Mouse (Mus musculus) liver, embryonic 16.5 days (tissue): Measurements from ENCODE around the gene Nlgn2. TPM values are rescaled to one million over a fixed set of nuclear protein-coding genes. Genes with fewer than 3 reads are reported as not detected.

Experiments used
- ATAC-seq: fragments of 200-750 bp; cut with Nextera tagmentation; 2 replicates; pipeline ENCODE4 v1.8.0; 2017; ENCODE audit warnings: low read depth, mild to moderate bottlenecking, moderate number of reproducible peaks, moderate library complexity
- H3K27ac ChIP-seq: fragments of 300-500 bp; sonication (generic); 2 replicates; pipeline ENCODE4 v1.5.1; 2014; ENCODE audit warnings: mild to moderate bottlenecking, low read length
- H3K27me3 ChIP-seq: fragments of 300-500 bp; sonication (generic); 2 replicates; pipeline ENCODE4 v1.6.1; 2014; ENCODE audit warnings: low read depth, low read length, mixed read lengths; ENCODE audit not compliant: control insufficient read depth, insufficient read depth
- H3K36me3 ChIP-seq: fragments of 300-500 bp; sonication (generic); 2 replicates; pipeline ENCODE4 v1.6.1; 2014; ENCODE audit warnings: mild to moderate bottlenecking; ENCODE audit not compliant: control insufficient read depth, insufficient read depth
- H3K4me1 ChIP-seq: fragments of 300-500 bp; sonication (generic); 2 replicates; pipeline ENCODE4 v1.6.1; 2014; ENCODE audit warnings: low read depth, low read length, mixed read lengths; ENCODE audit not compliant: control insufficient read depth
- H3K4me2 ChIP-seq: fragments of 300-500 bp; sonication (generic); 2 replicates; pipeline ENCODE4 v1.6.1; 2014; ENCODE audit warnings: low read depth, low read length, mixed read lengths
- H3K4me3 ChIP-seq: fragments of 300-500 bp; sonication (generic); 2 replicates; pipeline ENCODE4 v1.5.1; 2014; ENCODE audit warnings: low read depth, mild to moderate bottlenecking, low read length
- H3K9ac ChIP-seq: fragments of 300-500 bp; sonication (generic); 2 replicates; pipeline ENCODE4 v1.6.1; 2014; ENCODE audit warnings: low read depth, low read length
- H3K9me3 ChIP-seq: fragments of 300-500 bp; sonication (generic); replicated peaks from 2 replicates; pipeline ENCODE4 v1.6.1; 2016; ENCODE audit warnings: low read length; ENCODE audit not compliant: control insufficient read depth
- WGBS: fragments of 180-500 bp; shearing (Covaris S2); extraction: QIAGEN DNeasy Blood & Tissue Kit; methylation state at CpG from one replicate; pipeline ENCODE4 v1.1.7; 2014; ENCODE audit not compliant: insufficient replicate concordance; 5-methylcytosine and 5-hydroxymethylcytosine counted together
- microRNA-seq: library from miRNA; unstranded; fragments of <30 nt; microRNA quantifications from one replicate; pipeline ENCODE4, GENCODE M21; 2016
- polyA plus RNA-seq: library from polyadenylated mRNA; unstranded; fragments of >200 nt; fragmentation: Nextera tagmentation; extraction: Ambion mirVana; gene quantifications from 2 replicates; pipeline ENCODE4 v1.2.1, GENCODE M21; 2015

The Nlgn2 gene
- polyA plus RNA-seq, 1 experiment from 2014 or later = 0.66 TPM

- no peaks in the 10 kb centered on the region for H3K36me3 ChIP-seq
- no peak for ATAC-seq
- no peaks in the 10 kb centered on the region for H3K9me3 ChIP-seq
- no peak overlapping the region for H3K4me3 ChIP-seq
- no peaks in the 10 kb centered on the region; the same call in 1 of the 2 replicates for H3K4me1 ChIP-seq
- 61% methylated on average over 7 of the region's 7 CpGs for WGBS
- H3K9ac ChIP-seq = no peak overlapping the region
- no peak overlapping the region for H3K27ac ChIP-seq
- peaks cover 13% of the 10 kb centered on the region for H3K27me3 ChIP-seq
- H3K4me2 ChIP-seq = no peak overlapping the region
These were observed 58.6 kb downstream of the Nlgn2 start for GRCm38 (mm10) chr11:69778985-69779384.

GRCm38 (mm10) chr11:69778258-69778982 lies 59.2 kb downstream of the Nlgn2 start:
- Histone ChIP-seq H3K27ac (no peak overlapping the region), H3K4me3 (no peak overlapping the region), H3K27me3 (peaks cover 13% of the 10 kb centered on the region), H3K36me3 (no peaks in the 10 kb centered on the region), H3K4me2 (no peak overlapping the region), H3K4me1 (no peaks in the 10 kb centered on the region), H3K9me3 (no peaks in the 10 kb centered on the region), H3K9ac (no peak overlapping the region)
- ATAC-seq = no peak
- WGBS = 52% methylated on average over 23 of the region's 23 CpGs

- Histone ChIP-seq H3K27me3 (peaks cover 13% of the 10 kb centered on the region), H3K9me3 (no peaks in the 10 kb centered on the region), H3K27ac (no peak overlapping the region), H3K4me2 (no peak overlapping the region), H3K9ac (no peak overlapping the region), H3K4me3 (no peak overlapping the region), H3K4me1 (no peaks in the 10 kb centered on the region), H3K36me3 (no peaks in the 10 kb centered on the region)
- no peak for ATAC-seq
- WGBS = 51% methylated on average over 26 of the region's 26 CpGs
These were observed 59.9 kb downstream of the Nlgn2 start for GRCm38 (mm10) chr11:69777504-69778257.

GRCm38 (mm10) chr11:69776488-69776887 lies 61.1 kb downstream of the Nlgn2 start:
- Histone ChIP-seq H3K27me3 (peaks cover 10% of the 10 kb centered on the region), H3K9me3 (no peaks in the 10 kb centered on the region)
- 75% methylated on average over 19 of the region's 20 CpGs for WGBS

GRCm38 (mm10) chr11:69775716-69776115 lies 61.9 kb downstream of the Nlgn2 start:
- Histone ChIP-seq H3K27me3 (peaks cover 8% of the 10 kb centered on the region), H3K4me2 (no peak overlapping the region), H3K4me3 (no peak overlapping the region), H3K4me1 (no peaks in the 10 kb centered on the region), H3K27ac (no peak overlapping the region), H3K9ac (no peak overlapping the region), H3K36me3 (no peaks in the 10 kb centered on the region), H3K9me3 (no peaks in the 10 kb centered on the region)
- WGBS = 67% methylated on average over 10 of the region's 10 CpGs
- no peak for ATAC-seq

More at GRCm38 (mm10) chr11:69776488-69776887, 61.1 kb downstream of the Nlgn2 start:
- Histone ChIP-seq H3K4me2 (no peak overlapping the region), H3K36me3 (no peaks in the 10 kb centered on the region), H3K4me1 (no peaks in the 10 kb centered on the region), H3K27ac (no peak overlapping the region), H3K4me3 (no peak overlapping the region), H3K9ac (no peak overlapping the region)
- no peak for ATAC-seq

- ATAC-seq = no peak
- no peaks in the 10 kb centered on the region for H3K9me3 ChIP-seq
- no peak overlapping the region for H3K27ac ChIP-seq
- no peaks in the 10 kb centered on the region for H3K4me1 ChIP-seq
- H3K4me3 ChIP-seq = no peak overlapping the region
- WGBS = 34% methylated on average over 5 of the region's 5 CpGs
- peaks cover 7% of the 10 kb centered on the region for H3K27me3 ChIP-seq
- H3K36me3 ChIP-seq = no peaks in the 10 kb centered on the region
- H3K4me2 ChIP-seq = no peak overlapping the region
- H3K9ac ChIP-seq = no peak overlapping the region
These were observed 62.6 kb downstream of the Nlgn2 start for GRCm38 (mm10) chr11:69774961-69775360.

Small RNAs within 50 kb of the gene (microRNA-seq; reads per million reads assigned to microRNA genes)
- gene Mir6924 = not detected

Other genes starting within 250 kb of the Nlgn2 start
- 11.2 and 12.6 TPM in 2 replicates for gene Atp1b2, start 231.8 kb downstream of the Nlgn2 start, polyA plus RNA-seq
- 26.2 and 27.9 TPM in 2 replicates for gene Shbg, start 219.9 kb downstream of the Nlgn2 start, polyA plus RNA-seq
- 10.4 and 11.5 TPM in 2 replicates for gene Sat2, start 215.8 kb downstream of the Nlgn2 start, polyA plus RNA-seq
- 7.0 and 8.1 TPM in 2 replicates for gene Fxr2, start 204.8 kb downstream of the Nlgn2 start, polyA plus RNA-seq
- 0.11 TPM in 1 of 2 replicates, not detected in the other for gene Sox15, start 182.5 kb downstream of the Nlgn2 start, polyA plus RNA-seq
- gene Mpdu1, start 175.1 kb downstream of the Nlgn2 start, polyA plus RNA-seq = 34.5 and 35.0 TPM in 2 replicates
- gene Cd68, start 171.6 kb downstream of the Nlgn2 start, polyA plus RNA-seq = 32.0 and 35.4 TPM in 2 replicates
- 223 and 225 TPM in 2 replicates for gene Eif4a1, start 165.4 kb downstream of the Nlgn2 start, polyA plus RNA-seq
- gene Senp3, start 155.7 kb downstream of the Nlgn2 start, polyA plus RNA-seq = 22.7 and 24.9 TPM in 2 replicates
- gene Tnfsf13, start 152.0 kb downstream of the Nlgn2 start, polyA plus RNA-seq = 0.17 and 0.40 TPM in 2 replicates
- gene Tnfsf12, start 141.9 kb downstream of the Nlgn2 start, polyA plus RNA-seq = 2.5 and 2.8 TPM in 2 replicates
- 0.95 and 1.1 TPM in 2 replicates for gene Tnfsfm13, start 141.7 kb downstream of the Nlgn2 start, polyA plus RNA-seq
- gene Polr2a, start 79.1 kb downstream of the Nlgn2 start, polyA plus RNA-seq = 11.1 and 11.9 TPM in 2 replicates
- gene Slc35g3, start 75.8 kb downstream of the Nlgn2 start, polyA plus RNA-seq = 0.07 TPM in 1 of 2 replicates, not detected in the other
- 0.61 and 0.81 TPM in 2 replicates for gene Zbtb4, start 71.9 kb downstream of the Nlgn2 start, polyA plus RNA-seq
- 0.61 and 0.96 TPM in 2 replicates for gene Chrnb1, start 41.8 kb downstream of the Nlgn2 start, polyA plus RNA-seq
- gene Fgf11, start 35.9 kb downstream of the Nlgn2 start, polyA plus RNA-seq = 0.19 and 0.21 TPM in 2 replicates
- gene Tmem102, start 32.2 kb downstream of the Nlgn2 start, polyA plus RNA-seq = 0.62 and 1.0 TPM in 2 replicates
- not detected in 2 replicates for gene Gm39566, start 22.5 kb downstream of the Nlgn2 start, polyA plus RNA-seq
- not detected in 2 replicates for gene Spem2, start 19.3 kb downstream of the Nlgn2 start, polyA plus RNA-seq
- gene Spem1, start 15.6 kb downstream of the Nlgn2 start, polyA plus RNA-seq = not detected in 2 replicates
- gene Tmem256, start 730 bp upstream of the Nlgn2 start, polyA plus RNA-seq = 404 and 413 TPM in 2 replicates
- gene Plscr3, start 8.6 kb upstream of the Nlgn2 start, polyA plus RNA-seq = 22.0 and 27.8 TPM in 2 replicates
- 0.74 and 0.96 TPM in 2 replicates for gene Tnk1, start 20.9 kb upstream of the Nlgn2 start, polyA plus RNA-seq
- not detected in 2 replicates for gene Tmem95, start 40.2 kb upstream of the Nlgn2 start, polyA plus RNA-seq
- 1.3 and 1.4 TPM in 2 replicates for gene Kctd11, start 43.6 kb upstream of the Nlgn2 start, polyA plus RNA-seq
- gene Acap1, start 57.8 kb upstream of the Nlgn2 start, polyA plus RNA-seq = 6.5 and 6.8 TPM in 2 replicates
- gene 2810408A11Rik, start 63.2 kb upstream of the Nlgn2 start, polyA plus RNA-seq = 0.46 and 0.76 TPM in 2 replicates
- gene Neurl4, start 63.3 kb upstream of the Nlgn2 start, polyA plus RNA-seq = 2.2 and 2.6 TPM in 2 replicates
- 81.1 and 83.1 TPM in 2 replicates for gene Gps2, start 76.1 kb upstream of the Nlgn2 start, polyA plus RNA-seq
- gene Eif5a, start 84.2 kb upstream of the Nlgn2 start, polyA plus RNA-seq = 1,065 and 1,134 TPM in 2 replicates
- gene Ybx2, start 98.0 kb upstream of the Nlgn2 start, polyA plus RNA-seq = 0.18 TPM in 1 of 2 replicates, not detected in the other
- gene Slc2a4, start 110.4 kb upstream of the Nlgn2 start, polyA plus RNA-seq = 18.4 and 22.6 TPM in 2 replicates
- gene Cldn7, start 127.0 kb upstream of the Nlgn2 start, polyA plus RNA-seq = 5.4 and 11.7 TPM in 2 replicates
- gene Ctdnep1, start 143.4 kb upstream of the Nlgn2 start, polyA plus RNA-seq = 7.1 and 7.3 TPM in 2 replicates
- 55.1 and 57.2 TPM in 2 replicates for gene Elp5, start 144.7 kb upstream of the Nlgn2 start, polyA plus RNA-seq
- 255 and 280 TPM in 2 replicates for gene Gabarap, start 153.4 kb upstream of the Nlgn2 start, polyA plus RNA-seq
- gene Phf23, start 158.0 kb upstream of the Nlgn2 start, polyA plus RNA-seq = 17.5 and 18.2 TPM in 2 replicates
- 4.4 and 5.1 TPM in 2 replicates for gene Dvl2, start 162.8 kb upstream of the Nlgn2 start, polyA plus RNA-seq
- gene Acadvl, start 177.6 kb upstream of the Nlgn2 start, polyA plus RNA-seq = 127 and 138 TPM in 2 replicates
- gene Dlg4, start 179.2 kb upstream of the Nlgn2 start, polyA plus RNA-seq = 0.40 and 0.53 TPM in 2 replicates
- gene Asgr1, start 216.3 kb upstream of the Nlgn2 start, polyA plus RNA-seq = 5.0 and 6.0 TPM in 2 replicates